Mouse (Mus musculus) CH12.LX (cell line): ENCODE measurements around the gene Mep1a. TPM values are rescaled to one million over a fixed set of nuclear protein-coding genes. Genes with fewer than 3 reads are reported as not detected.
A peak's percentile ranks its signal among the peaks of the same experiment; 100 is the strongest.

Experiments
- DNase-seq: peaks from one replicate; pipeline ENCODE4 v3.0.0-alpha.2; 2013; ENCODE audit errors: extremely low read depth
- H3K27ac ChIP-seq: 2 replicates; pipeline ENCODE4 v1.5.1; 2012; ENCODE audit warnings: low read depth, mild to moderate bottlenecking, control low read depth, moderate library complexity; ENCODE audit not compliant: insufficient read depth
- H3K27me3 ChIP-seq: replicated peaks from 2 replicates; pipeline ENCODE3; 2012; ENCODE audit warnings: inconsistent platforms
- H3K36me3 ChIP-seq, 2 experiments: replicated peaks in 1 of 2; 2 replicates each; pipeline versions ENCODE3 to v1.6.1; 2012; ENCODE audit warnings: inconsistent platforms in 1 of 2, low read length in 1 of 2, mild to moderate bottlenecking in 1 of 2, mixed read lengths in 1 of 2, moderate library complexity in 1 of 2; ENCODE audit not compliant: control insufficient read depth in 1 of 2, insufficient read depth in 1 of 2
- H3K4me1 ChIP-seq, 2 experiments: 2 replicates each; pipeline ENCODE4 v1.6.1; 2012; ENCODE audit warnings: inconsistent platforms in 1 of 2, moderate library complexity in 1 of 2; ENCODE audit not compliant: insufficient read depth in 2 of 2, control insufficient read depth in 1 of 2
- H3K4me2 ChIP-seq: 2 replicates; pipeline ENCODE4 v1.6.1; 2012; ENCODE audit warnings: low read depth, mild to moderate bottlenecking, control low read depth; ENCODE audit not compliant: poor library complexity, insufficient read depth, severe bottlenecking
- H3K4me3 ChIP-seq, 3 experiments: fragments of 150-350 bp in 1 of 3; sonication (generic) in 1 of 3; replicated peaks in 1 of 3; 2 replicates each; pipeline versions ENCODE3 to v1.5.1; 2011 to 2012; ENCODE audit warnings: low read depth in 2 of 3, low read length in 2 of 3, mild to moderate bottlenecking in 2 of 3, moderate library complexity in 2 of 3, control low read depth in 1 of 3, improper control_type of control experiment in 1 of 3, inconsistent platforms in 1 of 3, mixed read lengths in 1 of 3; ENCODE audit not compliant: poor library complexity in 1 of 3
- H3K79me2 ChIP-seq: replicated peaks from 2 replicates; pipeline ENCODE4 v1.6.1; 2012; ENCODE audit warnings: mild to moderate bottlenecking, moderate library complexity; ENCODE audit not compliant: control insufficient read depth, poor library complexity, insufficient read depth, severe bottlenecking; ENCODE audit errors: extremely low read depth
- H3K9ac ChIP-seq: 2 replicates; pipeline ENCODE4 v1.6.1; 2012; ENCODE audit warnings: low read depth, mild to moderate bottlenecking, control low read depth, moderate library complexity; ENCODE audit not compliant: insufficient read depth
- H3K9me3 ChIP-seq: replicated peaks from 2 replicates; pipeline ENCODE3; 2012; ENCODE audit warnings: low read length, inconsistent platforms, mixed read lengths
- CHD1 ChIP-seq: IDR thresholded peaks from 2 replicates; pipeline ENCODE4 v1.6.1; 2012; ENCODE audit warnings: low read depth, low read length, improper control_type of control experiment, inconsistent platforms
- CTCF ChIP-seq, 2 experiments: IDR thresholded peaks in 1 of 2; conservative IDR thresholded peaks in 1 of 2; 2 replicates each; pipeline ENCODE4 v1.5.1; 2011 to 2012; ENCODE audit warnings: low read depth in 2 of 2, low read length in 2 of 2, improper control_type of control experiment in 1 of 2, inconsistent platforms in 1 of 2, mild to moderate bottlenecking in 1 of 2, moderate library complexity in 1 of 2
- ETS1 ChIP-seq: conservative IDR thresholded peaks from 2 replicates; pipeline ENCODE4 v1.6.1; 2012; ENCODE audit warnings: low read depth, mild to moderate bottlenecking, inconsistent platforms, low read length, improper control_type of control experiment, moderate library complexity
- JUND ChIP-seq: conservative IDR thresholded peaks from 2 replicates; pipeline ENCODE4 v1.6.1; 2011; ENCODE audit warnings: low read depth, low read length, improper control_type of control experiment
- MAFK ChIP-seq: IDR thresholded peaks from 2 replicates; pipeline ENCODE4 v1.6.1; 2011; ENCODE audit warnings: low read length, improper control_type of control experiment; ENCODE audit not compliant: insufficient replicate concordance
- MAX ChIP-seq: IDR thresholded peaks from 2 replicates; pipeline ENCODE4 v1.6.1; 2011; ENCODE audit warnings: low read length, improper control_type of control experiment
- MAZ ChIP-seq: IDR thresholded peaks from 2 replicates; pipeline ENCODE4 v1.6.1; 2012; ENCODE audit warnings: low read depth, mild to moderate bottlenecking, inconsistent platforms, low read length, improper control_type of control experiment, moderate library complexity
- NRF1 ChIP-seq: IDR thresholded peaks from 2 replicates; pipeline ENCODE4 v1.6.1; 2014; ENCODE audit warnings: low read depth, mild to moderate bottlenecking, inconsistent platforms, low read length, improper control_type of control experiment, moderate library complexity
- PAX5 ChIP-seq: IDR thresholded peaks from 2 replicates; pipeline ENCODE4 v1.6.1; 2012; ENCODE audit warnings: low read length, inconsistent platforms, mixed read lengths
- POLR2A ChIP-seq: IDR thresholded peaks from 2 replicates; pipeline ENCODE4 v1.6.1; 2011; ENCODE audit warnings: low read depth, mild to moderate bottlenecking, improper control_type of control experiment, low read length
- RAD21 ChIP-seq: IDR thresholded peaks from 2 replicates; pipeline ENCODE4 v1.6.1; 2011; ENCODE audit warnings: low read depth, mild to moderate bottlenecking, low read length, improper control_type of control experiment, moderate library complexity
- SIN3A ChIP-seq: IDR thresholded peaks from 2 replicates; pipeline ENCODE4 v1.6.1; 2012; ENCODE audit warnings: low read length, improper control_type of control experiment, inconsistent platforms
- SMC3 ChIP-seq: IDR thresholded peaks from 2 replicates; pipeline ENCODE4 v1.6.1; 2011; ENCODE audit warnings: low read depth, low read length, improper control_type of control experiment
- TBP ChIP-seq: conservative IDR thresholded peaks from 2 replicates; pipeline ENCODE4 v1.6.1; 2011; ENCODE audit warnings: low read depth, low read length, improper control_type of control experiment
- UBTF ChIP-seq: IDR thresholded peaks from 2 replicates; pipeline ENCODE4 v1.6.1; 2012; ENCODE audit warnings: low read depth, mild to moderate bottlenecking, inconsistent platforms, low read length, improper control_type of control experiment, moderate library complexity
- ZKSCAN1 ChIP-seq: IDR thresholded peaks from 2 replicates; pipeline ENCODE4 v1.6.1; 2012; ENCODE audit warnings: low read depth, inconsistent platforms, low read length, improper control_type of control experiment, borderline replicate concordance
- ZMIZ1 ChIP-seq: IDR thresholded peaks from 2 replicates; pipeline ENCODE4 v1.6.1; 2012; ENCODE audit warnings: low read depth, mild to moderate bottlenecking, inconsistent platforms, low read length, improper control_type of control experiment
- dilution Hi-C: fragments of 300-500 bp; cut with MboI; formaldehyde crosslinking; loops from 2 replicates; pipeline ENCODE4 v1.14.3; 2020; ENCODE audit warnings: low sequenced_read_pairs; ENCODE audit not compliant: extremely low pct_unique_long_range_greater_than_20kb, extremely low pct_ligation_motif_present
- in situ Hi-C: fragments of 300-500 bp; cut with MboI; formaldehyde crosslinking; loops from 3 replicates; pipeline ENCODE4 v1.14.3; 2019; ENCODE audit warnings: low sequenced_read_pairs, low pct_ligation_motif_present, low pct_unique_long_range_greater_than_20kb, mixed read lengths
- polyA plus RNA-seq: library from polyadenylated mRNA; unstranded; fragments of >175 nt; gene quantifications from 2 replicates; pipeline ENCODE4 v1.2.1, GENCODE M21; 2012; ENCODE audit warnings: low read depth; ENCODE audit not compliant: insufficient read length
- total RNA-seq, 2 experiments: library from RNA; depleted of rRNA; stranded (reverse); fragments of 300-350 nt in 1 of 2; fragments of >200 nt in 1 of 2; gene quantifications; 2 replicates each; pipeline ENCODE4 v1.2.3; 2012 to 2014

Gene Mep1a
- total and polyA plus RNA-seq, 3 experiments: not detected

DNA sequence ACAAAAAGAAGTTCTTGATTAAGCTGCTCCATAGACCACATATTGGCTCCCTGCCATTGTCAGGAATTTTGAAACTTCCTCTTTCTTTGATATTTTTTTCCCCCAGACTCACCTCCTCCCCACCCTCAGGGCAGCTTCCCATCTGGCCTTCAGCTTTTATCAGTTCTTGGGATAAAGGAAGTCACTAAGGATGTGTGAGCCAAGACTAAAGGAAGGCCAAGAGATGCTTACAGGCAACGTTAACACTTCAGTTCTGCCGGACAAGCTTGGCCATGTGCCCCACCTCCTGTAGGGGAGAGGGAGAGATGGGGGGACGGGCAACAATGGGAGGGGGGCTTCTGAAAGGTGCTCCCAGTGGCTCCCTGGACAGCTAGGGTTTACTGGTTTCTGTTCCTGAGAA, 32.6 kb downstream of the Mep1a start:
- dilution Hi-C loops: no loop called here

DNA sequence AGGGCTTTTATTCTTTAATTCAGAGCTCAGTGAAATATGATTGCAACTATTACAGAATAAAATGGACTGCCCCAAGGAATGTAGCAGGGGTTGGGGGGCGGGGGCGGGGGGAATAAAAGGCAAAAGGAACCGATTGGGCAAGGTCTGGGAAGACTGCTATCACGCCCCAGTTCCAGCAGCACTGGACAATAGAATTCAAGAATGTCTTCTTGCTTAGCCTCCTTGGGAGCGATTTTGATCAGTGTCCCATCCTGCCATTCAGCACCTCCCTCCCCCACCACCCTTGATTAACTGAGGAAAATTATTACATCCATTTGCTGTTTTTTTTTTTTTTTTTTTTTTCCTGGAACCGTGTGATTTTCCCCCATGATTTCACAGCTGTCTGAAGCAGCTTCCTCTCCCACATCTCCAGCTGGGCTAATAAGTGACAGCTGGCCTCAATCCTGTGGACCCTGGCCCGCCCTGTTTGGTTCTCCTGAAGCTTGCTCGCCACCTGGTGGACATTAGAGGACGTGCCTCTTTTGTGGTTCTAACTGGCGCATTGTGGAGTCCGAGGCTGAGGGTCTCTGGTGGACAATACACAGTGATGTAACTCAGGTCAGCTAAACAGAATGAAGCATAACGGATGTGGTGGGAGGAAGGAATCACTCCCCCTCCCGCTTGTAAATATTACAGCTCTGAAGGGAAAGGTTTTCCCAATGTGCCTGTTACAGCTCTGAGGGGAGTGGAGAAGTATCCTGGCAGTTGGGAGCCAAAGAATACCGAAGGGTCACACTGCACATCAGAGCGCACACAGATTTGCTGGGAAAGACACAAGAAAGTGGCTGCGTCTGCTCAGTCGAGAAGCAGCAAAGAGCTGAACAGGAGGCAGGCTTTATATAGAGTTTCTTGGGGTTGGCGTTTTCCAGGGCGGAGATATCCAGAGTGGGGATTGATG, 42.1 kb downstream of the Mep1a start:
- H3K4me1 ChIP-seq: no peaks in the 10 kb centered on the region
- H3K79me2 ChIP-seq: no peaks in the 10 kb centered on the region
- no peak overlapping the region for H3K4me3 ChIP-seq
- TF ChIP-seq SMC3: peak; percentile 32
- peak; percentile 26 for TF ChIP-seq RAD21
- TF ChIP-seq TBP: no peak
- TF ChIP-seq CTCF (conservative IDR thresholded peaks at IDR 0.05 in 1 of 2, IDR thresholded peaks at IDR 0.05 in 1 of 2; ENCODE audit: low read depth in 2 of 2, low read length in 2 of 2): peak in 1 of 2 experiments; percentile 43; a peak in 2 of 4 replicates
- TF ChIP-seq ETS1: no peak
- H3K27me3 ChIP-seq: no peaks in the 10 kb centered on the region
- no peak overlapping the region for H3K27ac ChIP-seq
- in situ Hi-C loops: loop anchor here (25.0 kb wide), 1 partner anchor 198 kb away; the partner anchor contains the start of gene Adgrf1
- dilution Hi-C loops: no loop called here
- H3K4me2 ChIP-seq: no peak overlapping the region
- peak; percentile 27 for DNase-seq
- H3K36me3 ChIP-seq: no peaks in the 10 kb centered on the region
- no peak overlapping the region for H3K9ac ChIP-seq
- peaks cover 35% of the 10 kb centered on the region for H3K9me3 ChIP-seq

More for the DNA sequence above, 32.6 kb downstream of the Mep1a start:
- H3K79me2 ChIP-seq: no peaks in the 10 kb centered on the region
- no peak overlapping the region for H3K27ac ChIP-seq
- H3K36me3 ChIP-seq: no peaks in the 10 kb centered on the region
- no peak overlapping the region for H3K9ac ChIP-seq
- H3K4me2 ChIP-seq: no peak overlapping the region
- no peak overlapping the region for H3K4me3 ChIP-seq
- H3K27me3 ChIP-seq: no peaks in the 10 kb centered on the region
- TF ChIP-seq JUND (no peak), MAFK (no peak), UBTF (no peak), PAX5 (no peak), ZMIZ1 (no peak), POLR2A (no peak), TBP (no peak), MAX (no peak), CHD1 (no peak), CTCF (conservative IDR thresholded peaks at IDR 0.05 in 1 of 2, IDR thresholded peaks at IDR 0.05 in 1 of 2; ENCODE audit: low read depth in 2 of 2, low read length in 2 of 2) (no peak), NRF1 (no peak), SIN3A (no peak), MAZ (no peak), ZKSCAN1 (no peak)
- in situ Hi-C loops: loop anchor here (25.0 kb wide), 1 partner anchor 208 kb away; the partner anchor contains the start of gene Adgrf1
- H3K9me3 ChIP-seq: peaks cover 42% of the 10 kb centered on the region
- DNase-seq: no peak
- no peaks in the 10 kb centered on the region for H3K4me1 ChIP-seq
